Mouse (Mus musculus): Measurements from ENCODE around the gene Eno3. TPM values are rescaled to one million over a fixed set of nuclear protein-coding genes. Genes with fewer than 3 reads are reported as not detected.
A peak's percentile ranks its signal among the peaks of the same experiment; 100 is the strongest.

Eno3 gene
- polyA plus RNA-seq, 1 experiment = 15.3 TPM

- H3K27me3 ChIP-seq (ENCODE audit: control insufficient read depth, insufficient read depth, low read length) = no peaks in the 10 kb centered on the region
- TF ChIP-seq POLR2A (IDR thresholded peaks at IDR 0.05; ENCODE audit: low read depth, low read length) (no peak), CTCF (IDR thresholded peaks at IDR 0.05; ENCODE audit: extremely low read depth, insufficient read depth, insufficient read length, insufficient replicate concordance) (no peak)
- peaks cover 9% of the 10 kb centered on the region; the same call in 1 of the 2 replicates for H3K4me1 ChIP-seq (ENCODE audit: control insufficient read depth, insufficient read depth, insufficient read length)
- peaks cover 14% of the 10 kb centered on the region for H3K36me3 ChIP-seq (ENCODE audit: control insufficient read depth, insufficient read depth, low read length)
- H3K27ac ChIP-seq (ENCODE audit: insufficient read depth, low read length) = peak overlapping the region; percentile 77
- H3K4me3 ChIP-seq (ENCODE audit: extremely low read depth, insufficient read depth, insufficient read length) = peak overlapping the region; percentile 63
- no peak for DNase-seq (ENCODE audit: low read depth in 1 of 2, low spot score in 2 of 2)
- 2% methylated on average over 15 of the region's 15 CpGs for WGBS
Observed at GRCm38 (mm10) chr11:70668335-70668770, 11.4 kb downstream of the Eno3 start.

GRCm38 (mm10) chr11:70668771-70669505 is 11.9 kb downstream of the Eno3 start, which contains the start of gene Spag7:
Gene Spag7 (minus strand): TSS chr11:70669416.
- peak within 1 kb of the TSS; percentile 97 for H3K27ac ChIP-seq (ENCODE audit: insufficient read depth, low read length)
- H3K27me3 ChIP-seq (ENCODE audit: control insufficient read depth, insufficient read depth, low read length) = no peaks in the 10 kb centered on the region
- TF ChIP-seq CTCF (IDR thresholded peaks at IDR 0.05; ENCODE audit: extremely low read depth, insufficient read depth, insufficient read length, insufficient replicate concordance) (no peak), POLR2A (IDR thresholded peaks at IDR 0.05; ENCODE audit: low read depth, low read length) (no peak; the same call in none of the 2 replicates)
- peak within 1 kb of the TSS; percentile 85 for H3K4me3 ChIP-seq (ENCODE audit: extremely low read depth, insufficient read depth, insufficient read length)
- under 1% methylated on average over 44 of the region's 44 CpGs for WGBS
- peaks cover 12% of the 10 kb centered on the region for H3K36me3 ChIP-seq (ENCODE audit: control insufficient read depth, insufficient read depth, low read length)
- H3K4me1 ChIP-seq (ENCODE audit: control insufficient read depth, insufficient read depth, insufficient read length) = peaks cover 9% of the 10 kb centered on the region; the same call in 1 of the 2 replicates
- DNase-seq (ENCODE audit: low read depth in 1 of 2, low spot score in 2 of 2) = peak; percentile 97 to 98

GRCm38 (mm10) chr11:70669582-70670345 is 12.8 kb downstream of the Eno3 start:
- peak; percentile 55 for TF ChIP-seq CTCF (IDR thresholded peaks at IDR 0.05; ENCODE audit: extremely low read depth, insufficient read depth, insufficient read length, insufficient replicate concordance)
- 0 out of 2 replicates have a peak, but pooled peaks have one; percentile 12 for TF ChIP-seq POLR2A (IDR thresholded peaks at IDR 0.05; ENCODE audit: low read depth, low read length)
- peak; percentile 73 to 87 for DNase-seq (ENCODE audit: low read depth in 1 of 2, low spot score in 2 of 2)

GRCm38 (mm10) chr11:70670483-70670882 is 13.5 kb downstream of the Eno3 start:
- TF ChIP-seq CTCF (IDR thresholded peaks at IDR 0.05; ENCODE audit: extremely low read depth, insufficient read depth, insufficient read length, insufficient replicate concordance) (no peak), POLR2A (IDR thresholded peaks at IDR 0.05; ENCODE audit: low read depth, low read length) (no peak)
- Histone ChIP-seq H3K27me3 (ENCODE audit: control insufficient read depth, insufficient read depth, low read length) (no peaks in the 10 kb centered on the region), H3K27ac (ENCODE audit: insufficient read depth, low read length) (peak overlapping the region; percentile 97; the same call in 1 of the 2 replicates), H3K4me3 (ENCODE audit: extremely low read depth, insufficient read depth, insufficient read length) (no peak overlapping the region), H3K4me1 (ENCODE audit: control insufficient read depth, insufficient read depth, insufficient read length) (peaks cover 9% of the 10 kb centered on the region; the same call in 1 of the 2 replicates), H3K36me3 (ENCODE audit: control insufficient read depth, insufficient read depth, low read length) (peaks cover 11% of the 10 kb centered on the region)
- no peak for DNase-seq (ENCODE audit: low read depth in 1 of 2, low spot score in 2 of 2)
- 74% methylated on average over 14 of the region's 14 CpGs for WGBS

More at GRCm38 (mm10) chr11:70669582-70670345, 12.8 kb downstream of the Eno3 start:
- H3K27me3 ChIP-seq (ENCODE audit: control insufficient read depth, insufficient read depth, low read length) = no peaks in the 10 kb centered on the region
- peak overlapping the region; percentile 85 for H3K4me3 ChIP-seq (ENCODE audit: extremely low read depth, insufficient read depth, insufficient read length)
- H3K36me3 ChIP-seq (ENCODE audit: control insufficient read depth, insufficient read depth, low read length) = peaks cover 11% of the 10 kb centered on the region
- peak overlapping the region; percentile 97 for H3K27ac ChIP-seq (ENCODE audit: insufficient read depth, low read length)
- WGBS = under 1% methylated on average over 31 of the region's 31 CpGs
- peaks cover 9% of the 10 kb centered on the region; the same call in 1 of the 2 replicates for H3K4me1 ChIP-seq (ENCODE audit: control insufficient read depth, insufficient read depth, insufficient read length)

GRCm38 (mm10) chr11:70671333-70672047 is 14.5 kb downstream of the Eno3 start:
- 92% methylated on average over 16 of the region's 16 CpGs for WGBS
- Histone ChIP-seq H3K27ac (ENCODE audit: insufficient read depth, low read length) (no peak overlapping the region), H3K36me3 (ENCODE audit: control insufficient read depth, insufficient read depth, low read length) (peaks cover 18% of the 10 kb centered on the region), H3K27me3 (ENCODE audit: control insufficient read depth, insufficient read depth, low read length) (no peaks in the 10 kb centered on the region), H3K4me1 (ENCODE audit: control insufficient read depth, insufficient read depth, insufficient read length) (peaks cover 9% of the 10 kb centered on the region; the same call in 1 of the 2 replicates), H3K4me3 (ENCODE audit: extremely low read depth, insufficient read depth, insufficient read length) (no peak overlapping the region)
- no peak for DNase-seq (ENCODE audit: low read depth in 1 of 2, low spot score in 2 of 2)
- TF ChIP-seq POLR2A (IDR thresholded peaks at IDR 0.05; ENCODE audit: low read depth, low read length) = no peak
- no peak for TF ChIP-seq CTCF (IDR thresholded peaks at IDR 0.05; ENCODE audit: extremely low read depth, insufficient read depth, insufficient read length, insufficient replicate concordance)

GRCm38 (mm10) chr11:70674014-70674413 is 17.0 kb downstream of the Eno3 start:
- DNase-seq (ENCODE audit: low read depth in 1 of 2, low spot score in 2 of 2) = no peak
- TF ChIP-seq CTCF (IDR thresholded peaks at IDR 0.05; ENCODE audit: extremely low read depth, insufficient read depth, insufficient read length, insufficient replicate concordance) (no peak), POLR2A (IDR thresholded peaks at IDR 0.05; ENCODE audit: low read depth, low read length) (no peak)
- peaks cover 5% of the 10 kb centered on the region; the same call in 1 of the 2 replicates for H3K4me1 ChIP-seq (ENCODE audit: control insufficient read depth, insufficient read depth, insufficient read length)
- H3K27ac ChIP-seq (ENCODE audit: insufficient read depth, low read length) = no peak overlapping the region
- no peak overlapping the region for H3K4me3 ChIP-seq (ENCODE audit: extremely low read depth, insufficient read depth, insufficient read length)
- WGBS = 97% methylated on average over 6 of the region's 6 CpGs
- H3K36me3 ChIP-seq (ENCODE audit: control insufficient read depth, insufficient read depth, low read length) = peaks cover 18% of the 10 kb centered on the region
- no peaks in the 10 kb centered on the region for H3K27me3 ChIP-seq (ENCODE audit: control insufficient read depth, insufficient read depth, low read length)

Data from spleen, adult 2 months (tissue).